Comparison of ENCODE assay signal across 8 mouse cellular contexts in the genomic region with DNA sequence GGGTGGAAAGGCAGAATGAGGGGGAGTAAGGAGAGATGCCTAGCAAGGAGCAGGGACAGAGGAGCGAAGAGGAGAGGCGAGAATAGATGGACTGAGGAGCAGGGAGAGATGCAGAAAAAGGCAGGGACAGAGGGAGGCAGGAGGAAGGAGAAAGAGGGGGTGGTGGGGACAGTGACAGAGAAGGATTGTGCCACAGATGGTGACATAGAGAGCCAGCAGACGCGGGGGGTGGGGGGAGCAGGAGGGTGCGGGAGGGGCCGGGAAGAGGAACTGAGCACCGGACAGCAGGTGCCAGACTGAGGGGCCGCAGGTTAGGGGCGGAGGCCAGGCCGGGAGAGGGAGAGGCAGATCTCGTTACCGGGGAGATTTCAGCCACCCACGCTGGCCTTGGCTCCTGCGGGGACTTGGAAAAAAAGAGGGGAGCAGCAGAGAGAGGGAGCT. TPM values are rescaled to one million over a fixed set of nuclear protein-coding genes. Genes with fewer than 3 reads are reported as not detected.
A peak's percentile ranks its signal among the peaks of the same experiment; 100 is the strongest.
DNase-seq lines count a peak whose midpoint lies in the region; ATAC-seq and TF ChIP-seq lines count a peak whose summit lies in the region.

A gene (minus strand): TSS at position 125 of the 441 bp plus-strand sequence.

- no peak within 1 kb of the TSS for H3K4me2 ChIP-seq in neural tube, embryonic 11.5 days (ENCODE audit: low read depth)
- H3K4me2 ChIP-seq in forebrain, embryonic 16.5 days (ENCODE audit: low read length), result peak within 1 kb of the TSS; percentile 43
- H3K4me2 ChIP-seq in limb, embryonic 14.5 days (replicated peaks; ENCODE audit: low read depth, low read length, severe bottlenecking), result no peak within 1 kb of the TSS

- H3K27ac ChIP-seq in neural tube, embryonic 11.5 days (ENCODE audit: low read depth, low read length), result no peak within 1 kb of the TSS
- H3K27ac ChIP-seq in forebrain, embryonic 16.5 days (ENCODE audit: low read length), result peak within 1 kb of the TSS; percentile 43
- no peak within 1 kb of the TSS for H3K27ac ChIP-seq in limb, embryonic 14.5 days (replicated peaks; ENCODE audit: low read depth, low read length)

- DNase-seq in neural tube, embryonic 11.5 days (ENCODE audit: low spot score), result peak; percentile 31
- no peak for DNase-seq in neural tube, embryonic 10.5 days (ENCODE audit: extremely low spot score, low spot score)
- DNase-seq in limb, embryonic 14.5 days (ENCODE audit: low spot score), result no peak
- DNase-seq in telencephalon, adult 2 months (ENCODE audit: low read depth, low spot score), result peak; percentile 67
- no peak for DNase-seq in thymus, postnatal 36 days
- DNase-seq in gastrocnemius, postnatal 25 days, result no peak
- DNase-seq in heart, postnatal 36 days, result no peak

- H3K9me3 ChIP-seq in neural tube, embryonic 11.5 days (ENCODE audit: control insufficient read depth, low read length), result no peaks in the 10 kb centered on the region
- H3K9me3 ChIP-seq in forebrain, embryonic 16.5 days (ENCODE audit: control insufficient read depth, low read length), result no peaks in the 10 kb centered on the region
- no peaks in the 10 kb centered on the region for H3K9me3 ChIP-seq in limb, embryonic 14.5 days (ENCODE audit: control insufficient read depth, low read length)

- no peak within 1 kb of the TSS for H3K9ac ChIP-seq in neural tube, embryonic 11.5 days (ENCODE audit: low read length)
- peak within 1 kb of the TSS; percentile 37 for H3K9ac ChIP-seq in forebrain, embryonic 16.5 days (replicated peaks; ENCODE audit: low read depth, low read length)
- H3K9ac ChIP-seq in limb, embryonic 14.5 days (ENCODE audit: low read depth, low read length, severe bottlenecking), result 0 out of 2 replicates have a peak within 1 kb of the TSS, but pooled peaks have one; percentile 16

- intact Hi-C loops in heart, postnatal 36 days (cut with DNase I), result no loop called here

- no peak for ATAC-seq in neural tube, embryonic 11.5 days (ENCODE audit: insufficient read depth, low FRiP score, low TSS enrichment)
- ATAC-seq in forebrain, embryonic 16.5 days, result no peak
- ATAC-seq in limb, embryonic 14.5 days (ENCODE audit: low FRiP score, low read depth), result no peak

- no peak for TF ChIP-seq POLR2A in limb, embryonic 14.5 days (IDR thresholded peaks at IDR 0.05; ENCODE audit: borderline replicate concordance, extremely low read depth, insufficient read depth, insufficient read length)

- 13% methylated on average over 14 of the region's 14 CpGs for WGBS in neural tube, embryonic 11.5 days
- WGBS in forebrain, embryonic 16.5 days, result 10% methylated on average over 12 of the region's 14 CpGs
- 9% methylated on average over 14 of the region's 14 CpGs for WGBS in limb, embryonic 14.5 days

- H3K27me3 ChIP-seq in neural tube, embryonic 11.5 days (ENCODE audit: control insufficient read depth, insufficient read depth, low read length), result 0 out of 2 replicates have a peak, but pooled peaks cover 2% of the 10 kb centered on the region
- H3K27me3 ChIP-seq in forebrain, embryonic 16.5 days (replicated peaks; ENCODE audit: control insufficient read depth, insufficient read depth, low read length), result no peaks in the 10 kb centered on the region
- no peaks in the 10 kb centered on the region; the same call in 1 of the 2 replicates for H3K27me3 ChIP-seq in limb, embryonic 14.5 days (ENCODE audit: control insufficient read depth, insufficient read depth, low read length)

- H3K36me3 ChIP-seq in neural tube, embryonic 11.5 days (ENCODE audit: control insufficient read depth, insufficient read depth, low read length), result no peaks in the 10 kb centered on the region
- no peaks in the 10 kb centered on the region for H3K36me3 ChIP-seq in forebrain, embryonic 16.5 days (ENCODE audit: control insufficient read depth, insufficient read depth)
- H3K36me3 ChIP-seq in limb, embryonic 14.5 days (ENCODE audit: control insufficient read depth, insufficient read depth, low read length), result no peaks in the 10 kb centered on the region

- no peak within 1 kb of the TSS for H3K4me3 ChIP-seq in neural tube, embryonic 11.5 days (ENCODE audit: low read depth, low read length)
- peak within 1 kb of the TSS; percentile 18 for H3K4me3 ChIP-seq in forebrain, embryonic 16.5 days (replicated peaks; ENCODE audit: low read length)
- H3K4me3 ChIP-seq in limb, embryonic 14.5 days (replicated peaks; ENCODE audit: low read length), result no peak within 1 kb of the TSS

- peaks cover 6% of the 10 kb centered on the region; the same call in 1 of the 2 replicates for H3K4me1 ChIP-seq in neural tube, embryonic 11.5 days (ENCODE audit: control insufficient read depth, insufficient read depth, low read length)
- H3K4me1 ChIP-seq in forebrain, embryonic 16.5 days (replicated peaks; ENCODE audit: control insufficient read depth, insufficient read depth, low read length), result peaks cover 41% of the 10 kb centered on the region
- H3K4me1 ChIP-seq in limb, embryonic 14.5 days (ENCODE audit: control insufficient read depth, insufficient read depth, low read length), result peaks cover 5% of the 10 kb centered on the region; the same call in 1 of the 2 replicates

RNA-seq across cellular contexts. Expression of the gene that starts here (rescaled TPM):
- 0.38 TPM in 1 of 2 replicates, not detected in the other for polyA plus RNA-seq in neural tube, embryonic 11.5 days (2014; fragmentation: Nextera tagmentation; extraction: Ambion mirVana)
- 1.1 and 1.8 TPM in 2 replicates for polyA plus RNA-seq in forebrain, embryonic 16.5 days (2015; fragmentation: Nextera tagmentation; extraction: Ambion mirVana)
- polyA plus RNA-seq in limb, embryonic 14.5 days (2012; rRNA removed), result 0.05 and 0.08 TPM in 2 replicates
- polyA plus RNA-seq in limb, embryonic 14.5 days (2014; fragmentation: Nextera tagmentation; extraction: Ambion mirVana), result not detected in 2 replicates
- total RNA-seq in gastrocnemius, postnatal 25 days (2021), result not detected
- not detected for total RNA-seq in heart, postnatal 36 days (2021)

Comparison
In these comparisons a context has a peak if more than half of its experiments do, and no peak if none do; other contexts are left out.
1. Peak in DNase-seq in neural tube, embryonic 11.5 days; RNA of the gene not detected or under 1 TPM.